Mouse (Mus musculus) lung, postnatal 14 days (tissue): Measurements from ENCODE around the gene Gm49450.

Source experiments
- DNase-seq: peaks from one replicate; pipeline ENCODE4 v3.0.0; 2021

Gm49450 gene

DNA sequence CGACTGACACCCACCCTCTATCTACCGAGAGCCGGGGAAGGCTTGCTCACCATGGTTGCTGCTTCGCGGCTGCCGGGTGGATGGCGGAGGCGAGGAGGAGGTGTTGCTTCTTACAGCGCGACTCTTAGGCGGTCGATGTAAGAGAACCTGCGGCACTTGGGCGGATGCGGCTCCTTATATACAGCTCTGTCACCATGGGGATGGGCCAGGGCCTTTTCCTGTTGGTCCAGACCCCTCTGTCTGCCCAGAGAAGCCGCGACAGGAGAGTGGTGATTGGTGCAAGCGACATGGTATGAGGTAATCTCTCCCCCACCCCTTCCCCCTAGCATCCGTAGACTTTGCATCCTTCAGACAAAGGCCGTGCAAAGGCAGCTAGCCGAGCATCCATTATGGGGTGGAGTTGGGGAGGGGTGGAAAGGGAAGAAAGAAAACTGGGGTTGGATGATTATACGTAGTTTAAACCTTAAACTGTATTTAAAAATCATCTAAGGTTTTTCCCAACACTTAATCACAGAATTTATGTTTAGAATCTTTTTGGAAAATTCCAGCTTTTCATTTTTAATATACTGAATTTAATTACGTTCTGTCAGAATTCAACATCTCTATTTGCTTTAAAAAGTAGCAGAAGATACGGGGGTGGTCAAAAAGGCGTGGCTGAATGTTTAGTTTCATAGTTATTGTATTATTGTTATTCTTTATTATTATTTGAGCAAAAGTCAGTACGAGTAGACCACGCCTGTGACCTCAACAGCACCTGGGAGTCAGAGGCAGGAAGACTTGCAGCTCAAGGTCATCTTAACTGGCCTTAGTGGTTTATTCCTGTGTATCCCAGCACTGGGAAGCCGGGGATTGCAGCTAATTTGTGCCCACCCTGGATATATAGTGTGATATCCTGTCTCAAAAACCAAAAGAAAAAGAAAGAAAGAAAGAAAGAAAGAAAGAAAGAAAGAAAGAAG lies at the start of gene Gm49450, which contains the start of gene Tuba1a:
Gene Gm49450, minus strand, starts transcription at position 151 of the 956 bp plus-strand sequence.
Gene Tuba1a, minus strand, starts transcription at position 303 of the 956 bp plus-strand sequence.
- peak; percentile 94 for DNase-seq

DNA sequence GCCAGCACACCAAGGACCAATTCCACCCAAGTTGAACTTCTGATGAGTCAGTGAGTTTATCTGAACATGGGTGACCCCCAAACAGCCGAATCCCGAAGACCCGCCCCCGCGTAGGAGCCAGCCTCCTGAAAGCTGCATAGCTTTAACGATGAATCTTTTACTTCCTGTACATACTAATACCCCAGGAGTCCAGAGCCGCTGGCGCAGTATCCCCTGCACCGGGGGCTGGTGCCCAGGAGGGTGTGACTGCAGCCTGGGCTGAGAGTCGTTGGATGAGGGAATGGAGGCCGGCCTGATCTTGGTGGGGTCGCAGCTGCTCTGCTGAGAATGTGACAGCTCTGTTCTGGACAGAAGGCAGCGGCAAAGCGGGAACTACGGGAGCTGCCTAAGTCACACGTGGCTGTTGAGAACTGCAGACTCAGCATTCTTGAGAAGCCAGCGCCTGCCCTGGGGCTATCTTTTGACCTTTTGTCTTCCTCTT lies 48.1 kb upstream of the Gm49450 start:
- DNase-seq = no peak

DNA sequence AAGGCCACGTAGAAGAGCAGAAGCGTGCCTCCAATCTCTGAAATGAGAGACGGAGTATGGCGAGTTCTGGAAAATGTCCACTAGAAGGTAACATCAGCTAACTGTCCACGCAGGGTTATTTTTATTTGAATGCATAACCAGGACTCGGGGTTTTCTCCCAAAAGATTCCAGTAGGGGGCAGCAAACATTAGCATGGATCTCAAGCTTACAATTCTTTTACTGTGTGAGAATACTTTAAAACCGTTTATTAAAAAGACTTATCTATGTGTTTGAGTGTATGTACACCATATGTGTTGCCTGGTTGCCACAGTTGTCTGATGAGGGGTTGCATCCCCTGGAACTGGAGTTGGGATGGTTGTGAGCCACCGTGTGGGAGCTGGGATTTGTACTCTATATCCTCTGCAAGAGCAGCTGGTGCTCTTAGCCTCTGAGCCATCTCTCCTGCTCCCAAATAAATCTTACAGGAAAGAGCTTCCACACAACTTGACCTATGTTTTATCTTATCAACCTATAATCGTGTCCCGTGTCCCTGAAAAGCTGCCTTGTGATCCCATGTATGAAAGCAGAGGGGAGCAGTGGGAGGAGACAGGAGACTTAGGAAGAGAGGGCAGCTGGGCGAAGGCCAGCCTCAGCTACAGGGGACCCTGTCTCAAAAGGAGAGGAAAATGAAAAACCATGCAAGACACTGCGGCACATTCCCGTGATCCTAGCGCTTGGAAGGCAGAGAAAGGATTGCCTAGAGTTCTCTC lies 47.4 kb upstream of the Gm49450 start:
- peak; percentile 73 for DNase-seq

DNA sequence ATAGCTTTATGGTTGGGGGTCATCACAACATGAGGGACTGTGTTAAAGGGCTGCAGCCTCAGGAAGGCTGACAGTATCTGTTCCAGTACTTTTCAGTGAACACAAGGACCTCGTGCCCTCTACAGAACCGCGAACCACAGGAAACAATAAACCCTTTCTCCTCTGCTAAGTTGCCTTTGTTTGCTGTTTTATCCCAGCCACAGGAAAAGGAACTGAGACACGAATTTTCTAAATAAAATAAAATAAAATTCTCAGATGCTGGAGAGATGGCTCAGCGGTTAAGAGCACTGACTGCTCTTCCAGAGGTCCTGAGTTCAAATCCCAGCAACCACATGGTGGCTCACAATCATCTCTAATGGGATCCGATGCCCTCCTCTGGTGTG lies 45.4 kb upstream of the Gm49450 start:
- DNase-seq = no peak

DNA sequence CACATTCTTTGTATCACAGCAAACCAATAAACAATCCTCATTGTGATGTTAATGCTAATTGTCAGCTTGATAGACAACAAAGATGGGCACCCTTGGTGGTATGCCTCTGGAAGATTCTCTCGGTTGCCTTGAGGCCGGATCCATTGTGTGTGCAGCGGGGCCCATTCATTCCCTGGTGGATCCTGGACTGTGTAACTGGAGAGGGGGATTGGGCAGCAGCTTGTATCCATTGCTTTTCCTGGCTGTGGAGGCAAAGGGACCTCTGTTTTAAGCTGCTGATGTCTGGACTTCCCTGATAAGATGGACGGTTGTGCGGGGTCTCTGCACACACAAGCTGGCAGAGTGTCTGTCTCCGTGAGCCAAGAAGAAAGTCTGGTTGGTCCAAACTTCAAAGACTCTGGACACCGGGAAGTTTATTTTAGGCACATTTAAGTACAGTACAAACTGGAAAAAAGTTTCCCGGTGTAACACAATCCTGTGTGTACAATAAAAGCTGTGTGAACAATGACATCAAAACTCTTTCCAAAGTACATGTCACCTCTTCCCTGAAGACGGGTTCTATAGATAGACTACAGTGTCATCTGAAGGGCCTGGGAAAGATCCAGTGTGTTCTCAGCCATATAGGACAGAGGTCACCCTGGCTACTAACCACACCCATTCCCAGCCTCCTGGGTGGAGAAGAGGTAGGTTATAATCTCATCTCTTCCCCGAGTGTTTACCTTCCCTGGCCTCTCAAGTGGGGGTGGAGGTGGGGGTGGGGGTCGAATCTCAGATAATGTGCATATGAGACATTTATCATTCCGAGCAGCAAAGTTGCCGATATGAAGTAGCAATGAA lies 44.8 kb upstream of the Gm49450 start:
- DNase-seq = no peak

DNA sequence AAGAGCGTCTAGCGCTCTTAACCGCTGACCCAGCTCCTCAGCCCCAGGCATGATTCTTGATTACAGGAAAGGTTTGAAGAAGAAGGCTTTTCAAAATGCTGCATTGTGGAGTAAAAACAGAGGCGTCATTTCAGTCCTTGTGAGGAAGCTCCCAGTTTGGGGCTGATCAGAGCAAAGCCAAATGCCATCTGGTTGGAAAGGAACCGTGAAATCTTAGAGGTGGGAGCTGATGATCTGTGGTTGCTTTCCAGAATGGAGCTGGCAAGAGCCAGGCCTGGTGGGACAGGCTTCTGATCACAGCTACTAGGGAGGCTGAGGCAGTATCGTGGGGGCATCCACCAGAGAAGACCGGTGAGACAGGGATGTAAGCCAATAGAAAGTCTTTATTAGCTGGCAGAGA lies 43.5 kb upstream of the Gm49450 start:
- no peak for DNase-seq

DNA sequence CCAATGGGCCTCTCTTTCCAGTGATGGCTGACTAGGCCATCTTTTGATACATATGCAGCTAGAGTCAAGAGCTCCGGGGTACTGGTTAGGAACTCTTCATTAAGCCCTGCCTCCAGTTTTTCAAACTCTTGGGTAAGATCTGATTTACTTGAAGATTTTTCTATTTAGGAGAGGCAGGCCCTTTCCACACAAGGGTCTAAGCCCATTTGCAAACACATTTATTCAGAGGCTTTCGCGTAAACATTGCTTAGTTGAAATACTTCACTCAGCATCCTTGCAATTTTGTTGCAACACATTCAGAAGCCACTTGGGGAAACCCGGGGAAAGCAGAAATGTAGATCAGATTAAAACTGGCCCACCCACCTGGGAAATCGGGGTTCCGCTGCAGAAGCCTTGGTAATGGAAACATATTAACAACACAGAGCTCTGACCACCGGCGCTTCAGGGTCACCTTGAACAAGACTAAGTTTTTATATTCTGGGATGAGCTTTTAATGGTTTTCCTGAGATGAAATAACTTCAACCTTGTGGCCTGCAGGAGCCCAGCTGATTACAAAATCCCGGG lies 41.7 kb upstream of the Gm49450 start:
- DNase-seq = no peak

DNA sequence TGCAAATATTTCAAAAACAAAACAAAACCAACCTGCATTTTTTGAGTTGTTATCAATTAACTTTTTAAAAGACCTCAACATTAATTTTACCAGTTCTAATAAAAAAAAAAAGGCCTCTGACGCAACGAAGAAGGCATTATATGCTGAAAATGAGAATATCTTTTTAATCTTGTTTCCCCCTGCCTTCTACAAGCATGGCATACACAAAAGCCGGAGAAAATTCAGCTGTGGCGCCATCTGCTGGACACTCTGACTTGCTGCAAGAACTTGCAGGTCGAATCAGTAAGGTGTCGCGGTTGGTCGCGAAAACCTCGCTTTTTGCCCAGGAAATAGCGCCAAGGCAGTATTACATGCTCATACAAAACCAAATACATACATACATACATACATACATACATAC lies 40.5 kb upstream of the Gm49450 start:
- DNase-seq = peak; percentile 93

DNA sequence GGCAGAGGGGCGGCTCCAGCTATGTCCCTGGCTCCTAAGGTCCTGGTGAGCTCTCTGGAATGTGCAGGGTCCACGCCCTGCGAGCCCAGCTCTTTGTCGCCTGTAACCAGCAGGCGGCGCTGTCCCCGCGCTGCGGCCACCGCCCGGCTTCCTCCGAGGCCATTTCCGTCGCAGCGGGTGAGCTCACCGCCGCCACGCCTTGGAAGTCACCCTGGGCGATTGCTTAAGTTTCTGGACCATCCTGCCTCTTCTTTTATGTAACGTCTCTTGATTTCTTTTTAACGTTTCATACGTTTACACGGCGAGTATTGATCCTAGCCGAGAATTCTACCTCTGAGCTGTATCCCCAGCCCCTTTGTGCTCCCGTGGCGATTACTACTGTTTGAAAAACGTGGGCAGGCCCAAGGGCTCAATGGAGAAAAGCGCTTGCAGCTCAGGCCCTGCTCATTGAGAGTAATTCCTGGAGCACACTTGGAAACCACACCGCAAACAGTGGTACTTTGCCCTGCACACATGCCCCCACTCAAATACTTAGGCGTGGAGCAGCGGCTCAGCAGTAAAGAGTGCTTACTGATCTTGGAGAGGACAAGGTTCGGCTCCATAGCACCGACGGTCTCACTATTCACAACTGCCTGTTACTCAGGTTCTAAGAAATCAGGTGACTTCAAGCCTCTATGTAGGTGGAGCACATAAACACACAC lies 39.9 kb upstream of the Gm49450 start:
- peak; percentile 98 for DNase-seq

DNA sequence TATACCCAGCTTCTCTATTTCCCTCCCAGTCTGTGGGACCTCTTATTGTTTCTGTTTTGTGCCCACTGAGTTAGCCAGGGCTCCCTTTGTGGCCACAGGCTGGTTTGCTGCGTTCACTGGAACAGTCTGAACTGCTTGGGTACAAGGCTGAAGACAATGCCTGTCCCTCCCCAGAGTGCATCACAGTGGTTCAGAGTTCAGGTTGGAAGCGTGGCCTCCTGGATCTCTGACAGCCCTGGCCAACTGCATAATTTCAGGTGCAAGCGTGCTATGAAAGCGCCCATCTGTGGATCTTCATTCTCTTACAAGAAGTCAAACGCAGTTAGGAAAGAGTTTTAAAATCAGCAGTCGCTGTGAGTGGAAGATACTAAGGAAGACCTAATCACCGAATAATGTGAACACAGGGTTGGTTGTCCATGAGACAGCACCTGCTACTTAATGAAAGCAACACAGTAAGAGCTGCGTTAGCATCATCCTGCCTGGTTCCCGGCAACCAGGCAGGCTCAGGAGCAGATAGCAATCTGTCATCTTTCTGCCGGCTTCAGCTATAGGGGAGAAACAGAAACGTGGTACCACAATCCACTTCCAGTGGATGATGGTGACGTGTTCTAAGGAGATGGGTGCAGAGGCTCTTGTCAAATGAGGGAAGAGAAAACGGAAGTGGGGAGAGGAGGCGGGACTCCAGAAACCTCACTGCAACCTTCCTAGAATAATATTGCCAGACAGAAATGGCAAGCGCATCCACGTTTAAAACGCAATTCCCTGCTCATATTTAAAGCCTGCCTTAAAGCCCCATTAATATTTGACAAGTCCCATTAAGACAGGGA lies 38.9 kb upstream of the Gm49450 start:
- peak; percentile 63 for DNase-seq

DNA sequence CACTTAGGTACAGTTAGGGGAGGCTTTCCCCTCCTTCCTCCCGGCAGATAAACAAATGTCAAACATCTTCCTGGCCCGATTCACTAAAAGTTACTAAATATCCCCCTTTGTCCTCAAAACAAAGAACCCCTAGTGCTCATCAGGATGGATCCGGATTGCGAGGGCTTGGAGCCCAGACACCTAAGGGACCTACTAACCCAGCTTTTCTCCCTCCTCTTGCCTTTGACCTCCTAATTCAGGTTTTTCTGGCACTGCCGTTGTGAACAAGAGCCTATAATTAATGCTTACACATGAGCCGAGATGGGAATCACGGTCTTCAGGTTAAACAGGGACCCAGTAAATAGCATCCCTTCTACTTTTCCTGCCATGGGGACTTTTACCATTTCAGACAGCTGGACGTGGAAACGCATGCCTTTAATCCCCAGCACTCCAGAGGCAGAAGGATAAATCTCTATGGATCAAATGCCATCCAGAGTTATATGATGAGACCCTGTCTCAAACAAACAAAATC lies 38.2 kb upstream of the Gm49450 start:
- DNase-seq = no peak

DNA sequence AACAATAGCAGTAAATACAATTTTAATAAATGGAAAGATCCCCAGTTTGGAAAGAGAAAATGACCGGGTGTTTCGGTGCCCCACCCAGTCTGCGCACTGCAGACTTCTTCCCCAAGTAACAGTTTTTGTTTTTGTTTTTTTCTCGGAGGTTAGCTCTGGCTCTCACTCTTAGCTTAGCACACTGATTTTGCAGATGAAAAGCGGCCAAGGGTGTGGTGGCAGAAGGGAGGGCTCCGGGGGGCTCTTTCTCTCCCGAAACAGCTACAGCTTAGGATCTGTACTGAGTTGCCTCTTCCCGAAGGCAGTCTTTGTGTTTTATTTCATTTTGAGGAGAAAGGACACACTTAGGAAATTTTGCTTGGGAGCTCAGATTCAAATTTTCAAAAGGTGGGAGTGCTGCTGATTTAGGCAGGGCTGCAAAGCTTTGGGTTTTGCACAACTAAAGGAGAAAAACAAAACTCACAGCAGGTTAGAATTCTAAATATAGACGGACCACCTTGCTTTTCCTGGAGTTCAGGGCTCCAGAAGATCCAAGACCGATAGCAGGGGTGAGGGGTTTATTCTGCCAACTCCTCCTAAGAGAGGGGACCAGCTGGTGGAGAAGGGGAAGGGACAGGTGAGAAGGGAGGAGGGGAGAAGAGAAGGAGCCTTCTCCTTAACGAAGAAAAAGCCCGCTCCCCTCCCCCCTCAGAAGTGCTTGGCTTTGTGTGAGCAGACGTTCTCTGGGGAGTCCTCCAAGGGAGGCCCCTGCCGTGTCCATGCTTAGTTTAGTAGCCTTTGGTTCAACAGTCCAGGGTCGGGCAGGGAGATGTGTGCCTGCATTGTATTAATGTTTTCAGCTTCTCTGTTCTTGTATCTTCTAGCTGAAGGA lies 37.6 kb upstream of the Gm49450 start:
- no peak for DNase-seq

DNA sequence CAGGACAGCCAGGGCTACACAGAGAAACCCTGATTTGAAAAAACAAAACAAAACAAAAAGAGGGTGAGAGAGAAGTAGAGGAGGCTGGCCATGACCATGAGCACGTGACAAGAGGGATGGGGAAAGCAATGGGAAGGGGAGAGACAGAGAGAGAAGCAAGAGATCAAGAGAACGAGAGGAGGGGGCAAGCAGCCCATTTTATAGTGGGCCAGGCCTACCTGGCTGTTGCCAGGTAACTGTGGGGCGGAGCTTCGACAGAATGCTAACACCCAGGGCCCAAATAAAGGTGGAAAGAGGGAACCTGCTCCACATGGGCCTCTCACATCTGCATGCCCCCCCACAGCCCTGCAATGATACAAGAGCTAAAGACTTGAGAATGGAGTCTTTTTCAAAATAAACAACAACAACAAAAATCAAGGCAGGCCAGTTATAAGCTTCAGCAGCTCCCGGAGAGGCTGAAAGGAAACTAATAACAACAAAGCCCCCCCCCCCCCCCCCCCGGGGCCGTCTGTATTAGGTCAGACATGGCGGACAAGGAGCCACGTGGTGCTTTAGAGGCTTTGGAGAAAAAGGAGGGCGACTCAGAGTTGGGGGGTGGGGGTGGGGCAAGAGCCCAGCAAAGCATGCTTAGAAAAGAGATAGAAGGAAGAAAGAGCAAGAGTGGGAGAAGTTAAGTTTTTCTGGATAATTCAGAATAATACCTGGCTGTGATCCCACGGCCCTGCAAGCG lies 36.5 kb upstream of the Gm49450 start:
- DNase-seq = no peak

DNA sequence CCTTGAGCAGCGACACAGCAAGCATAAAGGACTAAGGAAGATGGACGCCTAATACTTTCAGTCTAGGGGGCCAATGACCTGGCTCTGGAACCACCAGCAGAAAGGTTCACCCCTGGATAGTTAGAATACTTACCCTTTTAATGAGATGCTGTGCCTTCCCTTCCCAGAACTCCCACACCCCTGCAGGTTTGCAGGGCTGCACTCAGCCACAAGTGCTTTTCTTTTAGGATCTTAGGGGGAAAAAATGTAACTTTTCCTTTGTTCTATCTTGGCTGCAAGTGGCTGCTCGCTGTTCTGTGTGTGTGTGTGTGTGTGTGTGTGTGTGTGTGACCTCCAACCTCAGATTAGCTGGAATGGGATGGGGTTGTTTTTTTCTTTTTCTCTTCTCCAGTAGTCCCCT lies 35.4 kb upstream of the Gm49450 start:
- DNase-seq = no peak

DNA sequence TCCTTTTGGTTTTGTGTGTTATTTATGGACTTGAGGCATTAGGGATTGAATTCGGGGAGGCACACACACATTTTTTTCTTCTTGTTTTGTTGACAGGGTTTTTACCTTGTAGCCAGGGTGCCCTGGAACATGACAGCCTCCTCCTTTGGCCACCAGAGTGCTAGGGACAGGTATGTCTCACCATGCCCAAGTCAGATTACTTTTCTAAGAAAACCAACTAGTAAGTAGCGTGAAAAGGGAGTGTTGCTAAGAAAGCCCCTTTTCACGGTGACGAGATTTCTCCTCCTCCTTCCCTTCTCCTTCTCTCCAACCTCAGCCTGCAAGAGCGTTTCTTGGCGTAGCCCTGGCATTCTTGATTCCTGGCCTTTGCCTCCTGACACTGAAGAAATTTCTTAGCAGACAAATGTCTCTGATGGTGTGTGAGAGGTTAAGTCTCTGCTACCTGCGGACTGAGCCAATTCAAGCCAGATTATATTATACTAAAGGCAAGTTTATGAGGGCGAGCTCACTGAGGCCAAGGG lies 34.4 kb upstream of the Gm49450 start:
- DNase-seq = no peak

DNA sequence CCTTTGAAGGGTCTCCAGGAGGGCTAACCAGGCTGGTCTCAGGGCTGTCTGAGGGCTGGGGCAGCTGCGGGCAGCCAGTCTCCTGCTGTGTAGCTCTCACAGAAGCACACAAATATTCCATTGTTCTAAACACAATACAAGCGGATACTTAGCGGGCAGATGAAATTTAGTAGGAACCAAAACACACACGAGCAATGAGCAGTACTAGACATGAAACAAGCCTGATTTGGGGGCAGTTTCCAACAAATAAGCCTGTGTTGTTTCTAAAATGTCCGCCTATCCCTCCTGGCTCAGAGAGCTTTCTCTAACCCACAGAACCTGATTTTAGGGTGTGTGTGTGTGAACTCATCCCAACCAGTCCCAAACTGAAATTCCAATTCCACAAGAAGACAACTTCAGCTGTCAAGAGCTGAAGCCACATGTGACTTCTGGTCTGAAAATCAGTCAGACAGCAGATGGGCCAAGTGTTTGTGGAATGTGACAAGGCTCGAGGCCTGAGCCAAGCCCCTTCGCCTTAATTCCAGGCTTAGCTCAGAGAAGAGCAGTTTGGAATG lies 33.8 kb upstream of the Gm49450 start:
- DNase-seq = no peak

DNA sequence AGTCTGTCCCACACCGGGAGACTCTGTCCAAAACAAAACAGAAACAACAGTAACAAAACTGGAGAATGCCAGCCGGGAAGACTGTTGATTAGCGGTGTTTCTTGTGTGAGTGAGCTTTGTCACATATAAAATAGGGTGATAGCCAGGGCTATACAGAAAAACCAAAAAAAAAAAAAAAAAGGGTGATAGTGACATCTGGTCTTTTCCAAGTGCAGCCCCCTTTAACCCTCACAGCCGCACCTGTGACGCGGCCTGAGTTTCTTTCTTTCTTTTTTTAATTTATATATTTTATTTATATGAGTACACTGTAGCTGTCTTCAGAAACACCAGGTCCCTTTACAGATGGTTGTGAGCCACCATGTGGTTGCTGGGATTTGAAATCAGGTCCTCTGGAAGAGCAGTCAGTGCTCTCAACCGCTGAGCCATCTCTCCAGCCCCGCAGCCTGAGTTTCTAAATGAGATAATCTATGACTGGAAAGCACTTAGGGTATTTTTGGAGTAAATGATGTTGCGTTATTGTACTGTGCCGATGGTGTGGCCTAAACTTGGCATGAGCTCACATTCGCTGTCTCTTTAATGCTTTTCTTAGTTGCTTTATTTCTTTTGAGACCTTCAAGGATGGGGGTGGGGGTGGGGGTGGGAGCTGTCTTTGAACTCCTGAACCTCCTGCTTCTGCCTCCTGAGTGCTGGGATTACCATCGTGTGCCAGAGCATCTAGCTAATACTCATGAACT lies 32.8 kb upstream of the Gm49450 start:
- DNase-seq = no peak
